Mouse (Mus musculus) layer of hippocampus, adult 11-12 months (tissue): Measurements from ENCODE around the gene Keap1.
"Not testable (repeated sequence)": the region's sequence is repeated elsewhere in the genome, so short reads cannot be mapped to it uniquely, and the experiment has no call there.

Source experiments
- DNase-seq: peaks from one replicate; pipeline ENCODE4 v3.0.0; 2022; ENCODE audit warnings: low spot score

Gene Keap1

GRCm38 (mm10) chr9:21195736-21196505 lies 43.2 kb downstream of the Keap1 start:
- not testable (repeated sequence) for DNase-seq

DNA sequence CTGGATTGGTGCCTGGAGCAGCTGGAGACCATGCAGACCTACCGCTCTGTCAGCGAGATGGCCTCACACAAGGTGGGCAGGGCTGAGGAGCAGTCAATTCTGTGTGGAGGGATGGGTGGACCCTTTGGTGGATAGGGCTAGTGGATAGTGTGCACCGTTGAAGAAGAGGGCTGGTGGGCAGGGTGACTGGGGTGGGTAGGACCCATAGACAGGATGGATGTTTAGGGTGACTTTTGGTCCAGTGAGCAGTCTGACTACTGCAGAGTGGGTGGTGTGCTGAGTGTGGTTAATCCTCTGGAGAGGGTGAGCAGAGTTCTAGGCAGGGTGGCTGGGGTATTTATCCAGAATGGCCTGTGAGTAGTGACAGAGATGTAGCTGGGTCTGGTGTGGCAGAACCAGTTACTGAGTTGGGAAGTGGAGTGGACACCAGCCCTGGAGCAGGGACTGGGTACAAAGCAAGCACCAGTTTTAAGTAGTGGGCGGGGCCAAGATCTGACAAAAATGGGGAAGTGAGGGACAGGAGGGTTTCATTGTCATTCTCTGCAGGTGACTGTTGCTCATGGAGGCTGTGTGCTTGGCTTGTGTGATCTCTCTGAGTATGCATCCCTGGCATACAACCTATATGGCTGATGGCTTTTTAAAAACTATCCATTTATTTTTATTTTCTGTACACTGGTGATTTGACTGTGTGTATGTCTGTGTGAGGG lies 44.2 kb downstream of the Keap1 start:
- no peak for DNase-seq

DNA sequence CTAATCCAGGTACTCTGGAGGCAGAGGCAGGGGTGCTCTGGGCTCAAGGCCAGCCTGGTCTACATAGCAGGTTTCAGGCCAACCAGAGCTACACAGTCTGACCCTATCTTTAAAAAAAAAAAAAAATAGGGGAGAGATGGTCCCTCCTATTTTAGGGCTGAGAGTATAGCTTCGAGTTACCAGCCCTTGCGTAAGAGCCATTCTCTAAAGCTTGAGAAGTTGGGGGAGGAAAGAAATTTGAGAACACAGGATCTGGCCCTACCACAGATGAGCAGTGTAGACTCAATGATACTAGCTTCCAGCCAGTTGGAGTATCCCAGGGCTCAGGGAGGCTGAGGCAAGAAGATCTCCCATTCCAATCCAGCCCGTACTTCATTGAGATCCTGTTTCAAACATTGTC lies 45.4 kb downstream of the Keap1 start:
- DNase-seq: no peak

DNA sequence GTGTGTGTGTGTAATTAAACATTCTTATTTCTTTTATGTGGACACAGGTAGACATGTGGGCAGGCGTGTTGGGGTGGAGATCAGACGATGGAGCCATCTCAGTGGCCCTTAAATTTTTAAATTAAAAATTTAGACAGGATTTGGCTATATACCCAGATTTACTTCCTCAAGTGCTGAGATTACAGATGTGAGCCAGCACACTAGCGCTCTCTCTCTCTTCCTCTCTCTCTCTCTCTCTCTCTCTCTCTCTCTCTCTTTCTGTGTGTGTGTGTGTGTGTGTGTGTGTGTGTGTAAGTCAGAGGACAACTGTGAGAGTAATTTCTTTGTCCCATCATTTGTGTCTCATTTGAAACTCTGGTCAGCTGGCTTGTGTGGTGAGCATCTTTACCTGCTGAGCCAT lies 48.5 kb downstream of the Keap1 start:
- DNase-seq: no peak

- no peak for DNase-seq
Measured at GRCm38 (mm10) chr9:21189905-21190304, 49.3 kb downstream of the Keap1 start.

- no peak for DNase-seq
Measured at GRCm38 (mm10) chr9:21185436-21185835, 53.7 kb downstream of the Keap1 start.

DNA sequence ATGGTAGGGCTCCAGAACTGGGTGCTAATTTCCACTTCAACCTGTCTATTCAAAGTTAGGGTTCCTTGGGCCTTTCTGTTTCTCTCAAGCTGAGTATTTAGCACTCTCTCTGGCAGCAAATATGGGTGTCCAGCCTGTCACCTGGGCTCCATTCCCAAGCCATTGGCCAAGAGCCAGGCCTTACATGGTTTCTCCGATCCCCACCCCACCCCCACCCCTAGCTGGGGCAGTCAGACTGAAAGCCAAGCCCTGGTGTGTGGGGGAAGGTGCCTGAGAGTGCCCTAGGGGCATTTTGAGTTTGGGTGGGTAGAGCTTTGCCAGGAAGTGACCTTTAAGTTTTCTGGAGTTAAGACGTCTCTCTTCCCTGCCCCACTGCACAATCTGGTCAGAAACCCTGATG lies 54.4 kb downstream of the Keap1 start:
- DNase-seq: no peak

DNA sequence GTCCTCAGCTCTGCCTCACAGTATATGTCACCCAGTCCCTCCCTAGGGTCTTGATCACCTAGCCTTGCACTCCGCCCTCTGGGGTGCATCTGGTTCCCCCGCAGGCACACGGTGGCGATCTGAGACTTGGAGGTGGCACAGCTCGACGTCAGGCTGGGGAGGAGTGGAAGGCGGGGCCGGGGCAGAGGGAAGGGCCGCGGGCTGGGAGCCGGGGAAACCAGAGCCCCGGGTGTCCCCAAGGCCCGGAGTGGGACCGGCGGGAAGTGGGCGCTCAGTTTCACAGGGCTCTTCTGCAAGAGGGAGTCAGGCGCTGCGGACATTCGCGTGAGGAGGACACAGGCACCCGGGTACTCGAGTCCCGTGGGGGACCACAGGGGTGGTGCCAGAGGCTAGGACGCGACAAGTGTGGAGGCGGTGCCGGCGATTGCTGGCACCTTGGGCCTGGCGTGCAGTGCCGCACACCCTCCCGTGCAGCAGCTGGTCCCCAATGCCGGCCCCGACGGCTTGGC lies 55.2 kb downstream of the Keap1 start:
- DNase-seq: peak; percentile 39

GRCm38 (mm10) chr9:21183421-21183820 lies 55.7 kb downstream of the Keap1 start:
- DNase-seq: no peak

- DNase-seq: no peak
Measured at GRCm38 (mm10) chr9:21181421-21182220, 57.5 kb downstream of the Keap1 start.

DNA sequence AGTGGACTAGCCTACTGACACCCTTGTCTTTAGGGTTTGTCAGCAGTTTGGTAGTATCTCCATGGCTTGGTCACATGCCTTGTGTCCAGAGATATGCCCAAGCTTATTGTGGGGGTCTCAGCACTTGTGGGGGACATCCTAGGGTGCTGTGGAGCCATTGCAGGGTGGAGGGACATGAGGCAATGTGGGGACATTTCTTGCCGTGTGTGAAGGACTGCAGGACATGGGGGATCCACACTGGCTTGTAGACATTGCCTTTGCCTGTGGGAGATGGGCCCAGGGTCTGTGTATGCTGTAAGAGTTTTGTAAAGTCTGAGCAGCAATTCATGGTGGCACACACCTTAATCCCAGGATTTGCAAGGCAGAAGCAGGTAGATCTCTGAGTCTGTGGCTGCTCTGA lies 58.3 kb downstream of the Keap1 start:
- DNase-seq: no peak

GRCm38 (mm10) chr9:21180402-21180801 lies 58.8 kb downstream of the Keap1 start:
- DNase-seq: no peak
